Mouse (Mus musculus) WW6 (cell line): ENCODE data around the gene Lacc1.
A peak's percentile ranks its signal among the peaks of the same experiment; 100 is the strongest.
"Not testable (repeated sequence)": the region's sequence is repeated elsewhere in the genome, so short reads cannot be mapped to it uniquely, and the experiment has no call there.

Experiments used
- DNase-seq: peaks from one replicate; pipeline ENCODE4 v3.0.0-alpha.2; 2013; ENCODE audit warnings: low read depth, low spot score

The Lacc1 gene

GRCm38 (mm10) chr14:77036226-77037046 lies at the start of gene Lacc1, which contains the start of gene Ccdc122:
Gene Lacc1, minus strand, starts transcription at chr14:77036904.
Gene Ccdc122, plus strand, starts transcription at chr14:77036772.
- DNase-seq, result peak; percentile 47

GRCm38 (mm10) chr14:77081248-77081647 lies 44.5 kb upstream of the Lacc1 start:
- no peak for DNase-seq

GRCm38 (mm10) chr14:77069361-77069760 lies 32.7 kb upstream of the Lacc1 start:
- no peak for DNase-seq

GRCm38 (mm10) chr14:77053288-77053687 lies 16.6 kb upstream of the Lacc1 start:
- DNase-seq, result no peak

GRCm38 (mm10) chr14:77037832-77038425 lies 1.2 kb upstream of the Lacc1 start:
- no peak for DNase-seq

GRCm38 (mm10) chr14:77037330-77037729 lies 626 bp upstream of the Lacc1 start:
- no peak for DNase-seq

GRCm38 (mm10) chr14:77034970-77035369 lies 1.7 kb downstream of the Lacc1 start:
- DNase-seq, result no peak

- no peak for DNase-seq
Observed at GRCm38 (mm10) chr14:77034175-77034915, 2.4 kb downstream of the Lacc1 start.

GRCm38 (mm10) chr14:77033391-77033790 lies 3.3 kb downstream of the Lacc1 start:
- DNase-seq, result no peak

- DNase-seq, result no peak
Observed at GRCm38 (mm10) chr14:77032433-77032832, 4.3 kb downstream of the Lacc1 start.

- DNase-seq, result no peak
Observed at GRCm38 (mm10) chr14:77030808-77031207, 5.9 kb downstream of the Lacc1 start.

GRCm38 (mm10) chr14:77029319-77030054 lies 7.2 kb downstream of the Lacc1 start:
- no peak for DNase-seq

GRCm38 (mm10) chr14:77024499-77024898 lies 12.2 kb downstream of the Lacc1 start:
- DNase-seq, result no peak

GRCm38 (mm10) chr14:77017211-77017610 lies 19.5 kb downstream of the Lacc1 start:
- DNase-seq, result no peak

GRCm38 (mm10) chr14:77016783-77017182 lies 19.9 kb downstream of the Lacc1 start:
- DNase-seq, result not testable (repeated sequence)

- DNase-seq, result no peak
Observed at GRCm38 (mm10) chr14:77011804-77012203, 24.9 kb downstream of the Lacc1 start.

GRCm38 (mm10) chr14:77008238-77008637 lies 28.5 kb downstream of the Lacc1 start:
- peak; percentile 60 for DNase-seq

- DNase-seq, result no peak
Observed at GRCm38 (mm10) chr14:77005566-77005965, 31.1 kb downstream of the Lacc1 start.

GRCm38 (mm10) chr14:77004740-77005139 lies 32.0 kb downstream of the Lacc1 start:
- no peak for DNase-seq

- not testable (repeated sequence) for DNase-seq
Observed at GRCm38 (mm10) chr14:76990351-76990750, 46.4 kb downstream of the Lacc1 start.

GRCm38 (mm10) chr14:76981781-76982180 lies 54.9 kb downstream of the Lacc1 start:
- no peak for DNase-seq

- no peak for DNase-seq
Observed at GRCm38 (mm10) chr14:76981176-76981575, 55.5 kb downstream of the Lacc1 start.
